Mouse (Mus musculus) bone marrow macrophage, adult 2 months (primary cell): ENCODE measurements at regions not wholly inside any gene's neighbourhood (a gene's known extent, or its start where the extent isn't known, plus 50 kb on each side); places are given as distances from the start of the nearest gene placed in this dataset.

Experiments used
- CTCF ChIP-seq: IDR thresholded peaks from 2 replicates; pipeline ENCODE4 v1.5.1; 2012; ENCODE audit warnings: low read depth, mild to moderate bottlenecking, low read length, moderate library complexity
- POLR2A ChIP-seq: IDR thresholded peaks from 2 replicates; pipeline ENCODE4 v1.6.1; 2012; ENCODE audit warnings: mild to moderate bottlenecking, low read depth, low read length, borderline replicate concordance

GRCm38 (mm10) chr7:125393654-125394346 lies 50.7 kb upstream of the Kdm8 start:
- TF ChIP-seq POLR2A (no peak), CTCF (peak; percentile 61)
